Mouse (Mus musculus) splenic B cell, adult 2 months (primary cell): Measurements from ENCODE around the gene Nmral1.
"Not testable (repeated sequence)": the region's sequence is repeated elsewhere in the genome, so short reads cannot be mapped to it uniquely, and the experiment has no call there.

Source experiments
- DNase-seq: peaks from one replicate; pipeline ENCODE4 v3.0.0-alpha.2; 2011; ENCODE audit warnings: low read depth, low spot score
- H3K27me3 ChIP-seq: 2 replicates; pipeline ENCODE4 v1.6.1; 2012; ENCODE audit warnings: mild to moderate bottlenecking, low read length, moderate library complexity, mixed read lengths; ENCODE audit not compliant: control insufficient read depth, poor library complexity, insufficient read depth, severe bottlenecking
- H3K36me3 ChIP-seq: 2 replicates; pipeline ENCODE4 v1.6.1; 2012; ENCODE audit warnings: mild to moderate bottlenecking, low read length, moderate library complexity, mixed read lengths; ENCODE audit not compliant: control insufficient read depth, poor library complexity, insufficient read depth, severe bottlenecking

Nmral1 gene

DNA sequence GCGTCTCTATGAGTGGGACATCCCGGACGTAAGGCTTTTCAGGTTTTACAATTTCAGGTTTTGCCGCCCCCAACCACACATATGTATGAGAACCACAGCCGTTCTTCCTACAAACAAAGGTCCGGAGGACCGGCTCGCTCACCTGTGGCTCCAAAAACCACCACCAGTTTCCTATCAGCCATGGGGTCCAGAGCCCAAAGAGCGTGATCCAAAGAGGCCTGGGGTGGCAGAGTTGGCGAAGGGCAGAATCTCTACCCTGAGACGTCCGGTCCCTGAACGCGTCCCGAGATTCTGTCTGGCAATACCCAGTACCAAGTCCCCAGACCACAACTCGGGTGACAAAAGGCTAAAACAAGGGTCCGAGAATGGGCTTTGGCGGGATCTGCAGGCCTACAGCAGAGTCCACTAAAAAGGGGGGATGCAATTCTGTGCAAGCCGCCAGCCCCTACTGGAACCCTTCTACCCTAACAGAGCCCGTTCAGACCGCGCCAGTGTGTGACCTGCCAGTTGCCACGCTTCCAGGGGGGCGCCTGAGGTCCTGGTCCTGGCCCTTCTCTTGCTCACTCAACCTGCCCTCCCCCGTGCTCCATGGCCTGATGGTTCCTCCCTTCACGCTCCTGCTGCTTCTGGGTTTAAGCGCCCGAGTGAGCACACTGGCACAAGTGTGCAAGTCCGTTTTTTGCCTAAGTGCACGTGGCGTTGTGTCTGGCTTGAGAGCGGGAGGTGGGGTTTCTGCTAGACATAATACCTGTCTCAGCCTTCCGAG is at the start of gene Nmral1:
Gene Nmral1 (minus strand): TSS at position 604 of the 766 bp plus-strand sequence.
- DNase-seq = peak; percentile 71
- no peaks in the 10 kb centered on the region for H3K27me3 ChIP-seq
- H3K36me3 ChIP-seq = no peaks in the 10 kb centered on the region

DNA sequence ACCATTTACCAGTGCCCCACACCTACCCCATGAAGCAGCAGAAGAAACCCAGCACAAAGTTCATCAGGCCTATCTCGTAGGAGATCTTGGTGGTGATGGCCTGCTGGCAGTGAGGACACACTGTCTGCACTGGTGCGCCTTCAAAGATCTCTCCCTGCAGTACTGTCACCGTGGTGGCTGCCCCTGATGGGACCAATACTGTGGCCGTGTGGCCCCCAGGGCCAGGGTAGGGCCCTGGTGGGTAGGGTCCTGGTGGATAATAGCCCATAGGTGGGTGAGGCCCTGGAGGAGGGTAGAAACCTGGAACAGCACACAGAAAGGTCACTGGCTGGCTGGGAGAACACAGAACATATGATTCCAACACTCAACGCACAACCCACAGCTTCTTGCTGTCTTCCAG is 49.6 kb upstream of the Nmral1 start:
- DNase-seq = no peak
- H3K27me3 ChIP-seq = no peaks in the 10 kb centered on the region
- H3K36me3 ChIP-seq = peaks cover 12% of the 10 kb centered on the region

DNA sequence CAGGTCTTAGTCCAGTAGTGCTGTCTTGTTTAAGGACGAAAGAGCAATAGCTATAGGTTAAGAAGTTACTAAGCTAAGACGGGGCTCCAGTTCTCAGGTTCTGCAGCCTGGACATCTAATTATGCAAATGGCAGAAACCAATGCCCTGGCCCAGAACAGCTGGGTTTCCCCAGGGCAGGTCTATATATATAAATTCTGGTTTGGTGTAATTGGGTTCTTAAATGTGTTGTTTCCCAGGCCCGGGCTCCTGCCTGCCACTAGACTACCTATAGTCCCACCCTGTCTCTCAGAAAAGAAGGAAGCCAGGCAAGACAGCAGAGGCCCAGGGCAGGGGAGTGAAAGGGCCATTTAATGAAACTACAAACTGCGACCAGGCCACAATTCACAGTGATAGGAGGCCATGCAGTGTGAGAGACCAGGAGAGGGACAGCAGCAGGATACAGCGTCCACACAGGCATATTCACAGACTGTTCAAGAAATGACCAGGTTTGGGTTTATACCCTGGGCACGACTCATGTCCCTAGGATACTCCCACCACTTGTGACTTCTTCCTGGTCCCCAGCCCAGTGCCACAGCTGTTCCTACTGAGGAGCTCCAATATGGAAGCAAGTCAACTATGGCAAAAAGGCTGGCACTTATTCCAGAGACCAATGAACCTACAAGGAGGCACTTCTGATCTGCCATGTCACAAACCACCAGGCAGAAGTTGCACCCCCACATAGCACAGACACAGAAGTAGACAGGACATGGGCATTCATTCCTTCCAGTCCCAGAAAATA is 48.0 kb upstream of the Nmral1 start:
- no peak for DNase-seq
- no peaks in the 10 kb centered on the region for H3K27me3 ChIP-seq
- peaks cover 16% of the 10 kb centered on the region for H3K36me3 ChIP-seq

DNA sequence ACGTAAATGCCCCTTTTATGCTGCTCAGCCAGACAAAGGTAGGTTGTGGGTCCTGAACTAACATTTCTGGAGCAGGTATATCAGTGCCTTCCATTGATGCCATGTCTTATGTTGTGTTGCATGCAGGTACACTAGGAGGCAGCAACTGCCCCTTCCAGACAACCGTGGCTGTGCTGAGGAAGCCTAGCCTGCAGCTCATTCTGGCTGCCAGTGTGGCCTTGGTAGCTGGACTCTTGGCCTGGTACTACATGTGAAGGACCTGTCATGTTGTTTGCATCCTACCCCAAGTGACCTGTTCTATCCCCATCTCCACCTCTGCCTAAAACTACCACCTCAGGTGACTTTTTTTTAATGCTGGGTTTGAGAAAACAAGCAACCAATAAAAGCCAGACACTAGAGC is 46.7 kb upstream of the Nmral1 start:
- Histone ChIP-seq H3K27me3 (no peaks in the 10 kb centered on the region), H3K36me3 (peaks cover 16% of the 10 kb centered on the region)
- no peak for DNase-seq

DNA sequence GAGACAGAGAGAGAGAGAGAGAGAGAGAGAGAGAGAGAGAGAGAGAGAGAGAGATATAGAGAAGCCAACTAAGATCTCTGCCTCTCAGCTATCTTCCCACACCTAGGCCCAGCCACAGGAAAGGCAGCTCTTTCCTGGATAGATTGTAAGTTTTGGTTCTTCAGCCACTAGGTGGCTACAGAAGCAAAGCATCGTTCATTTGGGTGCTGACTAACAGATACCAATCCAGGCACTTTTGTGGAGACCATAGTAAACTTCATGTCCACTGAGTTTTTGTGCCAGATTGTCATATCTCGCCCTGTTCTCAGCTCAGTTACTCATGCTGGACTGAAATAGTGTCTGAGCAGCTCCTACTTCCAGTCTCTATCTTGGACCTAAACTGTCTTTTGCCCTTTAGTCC is 44.1 kb upstream of the Nmral1 start:
- DNase-seq = peak; percentile 62
- Histone ChIP-seq H3K36me3 (peaks cover 13% of the 10 kb centered on the region; the same call in 1 of the 2 replicates), H3K27me3 (no peaks in the 10 kb centered on the region)

DNA sequence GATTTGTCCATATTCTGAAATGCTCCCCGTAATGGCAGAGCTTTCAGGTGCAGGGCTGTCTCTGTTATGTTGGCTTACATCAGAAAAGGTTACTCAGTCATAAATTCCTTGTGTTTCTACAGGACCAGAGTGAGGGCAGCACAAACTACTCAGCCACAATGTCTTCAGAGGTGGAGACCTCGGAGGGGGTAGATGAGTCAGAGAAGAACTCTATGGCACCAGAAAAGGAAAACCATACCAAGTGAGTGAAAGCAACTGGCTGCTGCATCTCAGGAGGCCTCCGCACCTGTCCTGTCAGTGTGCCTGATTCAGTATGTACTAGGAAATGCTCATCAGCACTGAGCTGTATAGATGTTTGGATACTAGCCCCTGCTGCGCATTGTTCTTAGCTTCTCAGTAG is 43.3 kb upstream of the Nmral1 start:
- DNase-seq = no peak
- Histone ChIP-seq H3K36me3 (peaks cover 11% of the 10 kb centered on the region; the same call in 1 of the 2 replicates), H3K27me3 (no peaks in the 10 kb centered on the region)

DNA sequence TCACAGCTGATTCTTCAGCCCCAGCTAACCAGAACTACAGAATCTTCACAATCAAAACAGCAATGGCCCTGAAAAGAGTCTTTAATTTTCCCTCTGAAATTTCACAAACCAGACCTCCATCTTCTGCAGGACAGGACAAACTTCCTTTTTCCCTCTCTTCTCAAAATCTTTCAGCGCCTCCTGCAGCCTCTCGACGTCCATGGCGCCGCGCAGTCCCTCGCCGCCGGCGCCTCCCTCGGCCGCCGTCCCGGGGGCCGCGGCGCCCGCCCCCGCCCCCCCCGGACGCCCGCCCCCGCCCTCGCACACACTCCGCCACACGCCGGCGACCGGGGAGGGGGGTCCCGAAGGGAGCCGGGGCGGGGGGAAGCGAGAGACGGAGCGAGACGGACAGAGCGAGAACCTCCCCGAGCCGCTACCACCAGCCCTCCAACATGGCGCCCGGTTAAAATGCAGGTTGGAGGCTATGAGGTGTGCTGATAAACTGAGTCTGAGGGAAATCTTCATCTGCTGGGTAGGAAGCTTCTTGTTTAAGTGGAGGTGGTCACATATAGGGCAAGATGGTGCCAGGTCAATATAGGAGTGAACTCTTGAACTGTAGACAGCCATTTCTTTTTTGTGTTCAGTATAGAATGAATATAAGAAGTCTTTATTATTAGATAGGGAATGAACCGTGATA is 37.6 kb upstream of the Nmral1 start:
- peak; percentile 37 for DNase-seq
- not testable (repeated sequence) for H3K36me3 ChIP-seq, H3K27me3 ChIP-seq

DNA sequence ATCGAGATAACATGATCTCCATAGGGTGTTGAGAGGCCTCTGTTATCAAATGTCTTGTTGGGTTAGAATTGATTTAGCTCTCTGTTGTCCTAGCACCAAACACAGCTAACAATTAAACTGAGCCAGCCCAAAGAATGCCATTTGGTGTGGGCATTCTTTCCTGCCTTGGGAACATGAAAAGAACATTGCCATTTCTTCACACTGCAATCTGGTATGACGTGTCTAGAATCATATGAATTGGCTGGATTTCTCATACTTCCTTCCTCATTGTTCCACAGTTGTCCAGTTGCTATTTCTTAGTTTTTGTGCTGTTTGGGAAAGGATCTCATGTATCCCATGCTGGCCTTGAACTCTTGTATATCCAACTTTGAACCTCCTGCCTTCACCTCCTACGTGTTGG is 34.9 kb upstream of the Nmral1 start:
- H3K36me3 ChIP-seq = no peaks in the 10 kb centered on the region
- H3K27me3 ChIP-seq = no peaks in the 10 kb centered on the region
- no peak for DNase-seq

DNA sequence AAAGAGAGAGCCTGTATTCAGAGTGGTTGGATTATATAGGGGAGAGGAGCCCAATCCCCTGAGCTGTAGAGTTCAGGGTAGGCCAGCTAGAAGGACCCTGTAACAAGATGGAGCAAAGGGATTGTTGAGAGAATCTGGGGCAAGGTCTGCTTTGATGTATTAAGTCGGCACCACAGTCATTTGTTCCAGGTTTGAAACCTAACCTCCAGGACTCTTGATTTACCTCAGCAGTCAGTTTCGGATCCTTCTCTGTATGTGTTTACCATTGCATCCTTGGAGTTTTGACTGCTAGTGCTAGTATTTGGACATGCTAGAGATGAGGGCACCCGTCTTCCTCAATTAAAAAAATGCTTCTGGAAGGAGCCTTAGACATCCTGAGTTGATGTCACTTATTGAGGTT is 33.0 kb upstream of the Nmral1 start:
- H3K36me3 ChIP-seq = no peaks in the 10 kb centered on the region
- H3K27me3 ChIP-seq = no peaks in the 10 kb centered on the region
- no peak for DNase-seq

DNA sequence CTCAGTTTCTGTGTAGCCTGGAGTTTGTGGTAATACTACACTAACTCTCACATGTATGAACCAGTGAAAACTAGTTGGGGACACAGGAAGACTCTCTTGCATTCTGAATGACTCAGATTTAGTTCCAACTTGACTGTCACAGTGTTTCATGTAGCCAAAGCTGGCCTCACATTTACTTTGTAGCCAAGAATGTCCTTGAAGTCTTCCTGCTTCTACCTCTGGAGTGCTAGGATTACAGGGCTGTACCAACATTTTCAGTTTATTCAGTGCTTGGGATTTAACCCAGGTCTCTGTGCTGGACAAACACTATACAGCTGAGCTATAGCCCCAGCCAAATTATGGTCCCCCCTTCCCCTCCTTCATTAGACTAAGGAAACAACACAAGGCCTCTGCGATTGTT is 23.0 kb upstream of the Nmral1 start:
- Histone ChIP-seq H3K27me3 (no peaks in the 10 kb centered on the region), H3K36me3 (no peaks in the 10 kb centered on the region)

DNA sequence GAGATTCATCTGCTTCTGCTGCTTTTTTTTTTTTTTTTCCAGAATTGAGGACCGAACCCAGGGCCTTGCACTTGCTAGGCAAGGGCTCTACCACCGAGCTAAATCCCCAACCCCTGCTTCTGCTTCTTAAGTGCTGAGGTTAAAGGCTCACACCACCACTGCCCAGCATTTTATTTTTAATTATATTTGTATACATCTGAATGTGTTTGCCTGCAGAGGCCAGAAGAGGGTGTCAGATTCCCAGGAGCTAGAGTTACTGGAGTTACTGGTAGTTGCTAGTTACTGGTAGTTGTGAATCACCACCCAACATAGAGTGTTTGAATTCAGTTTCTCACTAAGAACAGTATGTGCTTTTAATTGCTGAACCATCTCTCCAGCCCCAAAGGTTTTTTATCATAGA is 20.8 kb upstream of the Nmral1 start:
- Histone ChIP-seq H3K36me3 (no peaks in the 10 kb centered on the region), H3K27me3 (no peaks in the 10 kb centered on the region)
- DNase-seq = no peak

More for the DNA sequence above, 23.0 kb upstream of the Nmral1 start:
- no peak for DNase-seq

DNA sequence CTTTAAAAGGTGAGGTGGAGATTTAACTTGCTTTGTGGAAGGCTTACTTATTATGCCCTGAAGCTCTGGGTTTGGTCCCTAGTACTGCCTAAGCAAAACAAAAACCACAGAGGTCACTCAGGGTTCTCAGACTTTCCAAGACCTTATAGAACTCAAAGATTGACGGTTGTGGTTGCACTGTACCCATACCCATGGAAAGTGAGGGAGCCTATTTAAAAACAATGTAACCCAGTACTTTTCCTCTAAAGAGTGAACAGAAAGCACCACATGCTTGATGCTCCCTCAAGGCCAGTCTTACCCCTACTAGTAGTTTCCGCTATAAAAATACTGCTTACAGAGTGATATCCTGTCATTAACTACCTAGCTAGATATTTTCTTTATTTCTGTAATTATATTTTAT is 17.1 kb upstream of the Nmral1 start:
- H3K36me3 ChIP-seq = no peaks in the 10 kb centered on the region
- no peak for DNase-seq

DNA sequence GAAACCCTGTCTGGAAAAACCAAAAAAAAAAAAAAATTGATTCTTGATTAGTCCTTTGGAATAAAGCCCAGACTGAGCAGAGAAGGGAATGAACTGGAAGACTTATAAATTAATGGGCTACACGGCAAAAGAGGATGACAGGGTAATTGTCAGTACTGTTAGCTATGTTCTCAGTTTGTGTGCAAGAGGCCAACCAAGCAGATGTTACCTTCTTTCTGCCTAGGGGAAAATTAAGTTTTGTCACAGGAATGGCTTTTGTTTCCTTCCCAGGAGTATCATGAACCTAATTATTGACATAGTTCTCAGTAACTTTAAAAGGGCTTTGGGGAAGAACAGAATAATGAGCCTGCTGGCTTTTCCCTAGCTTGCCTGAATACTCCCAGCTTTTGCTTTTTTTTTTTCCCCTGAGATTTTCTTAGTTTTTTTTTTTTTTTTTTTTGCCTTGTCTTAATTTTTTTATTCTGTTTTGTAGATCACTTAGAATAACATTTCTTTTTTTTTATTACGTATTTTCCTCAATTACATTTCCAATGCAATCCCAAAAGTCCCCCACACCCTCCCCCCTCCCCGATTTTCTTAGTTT is 11.7 kb upstream of the Nmral1 start:
- no peaks in the 10 kb centered on the region for H3K36me3 ChIP-seq
- H3K27me3 ChIP-seq = no peaks in the 10 kb centered on the region
- no peak for DNase-seq

More for the DNA sequence above, 17.1 kb upstream of the Nmral1 start:
- H3K27me3 ChIP-seq = no peaks in the 10 kb centered on the region

DNA sequence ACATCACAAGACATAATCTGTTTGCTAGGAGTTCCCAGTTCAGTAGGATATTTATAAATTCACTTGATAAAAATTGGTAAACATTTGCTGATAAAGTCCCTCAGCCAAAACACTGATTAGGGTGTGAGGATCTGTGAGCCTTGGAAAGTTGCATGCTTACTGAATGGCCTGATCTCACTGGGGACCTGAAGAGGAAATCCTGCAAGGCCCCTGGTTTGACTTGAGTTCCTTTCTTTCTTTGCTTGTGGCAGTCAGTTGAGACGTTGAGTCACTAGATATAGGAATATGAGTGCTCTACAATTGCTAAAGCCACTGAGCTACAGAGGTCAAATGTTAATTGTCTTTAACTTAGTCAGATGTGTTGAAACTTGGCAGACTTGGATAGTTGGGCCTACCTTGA is 8.8 kb upstream of the Nmral1 start:
- Histone ChIP-seq H3K27me3 (no peaks in the 10 kb centered on the region), H3K36me3 (no peaks in the 10 kb centered on the region)
- peak; percentile 24 for DNase-seq

DNA sequence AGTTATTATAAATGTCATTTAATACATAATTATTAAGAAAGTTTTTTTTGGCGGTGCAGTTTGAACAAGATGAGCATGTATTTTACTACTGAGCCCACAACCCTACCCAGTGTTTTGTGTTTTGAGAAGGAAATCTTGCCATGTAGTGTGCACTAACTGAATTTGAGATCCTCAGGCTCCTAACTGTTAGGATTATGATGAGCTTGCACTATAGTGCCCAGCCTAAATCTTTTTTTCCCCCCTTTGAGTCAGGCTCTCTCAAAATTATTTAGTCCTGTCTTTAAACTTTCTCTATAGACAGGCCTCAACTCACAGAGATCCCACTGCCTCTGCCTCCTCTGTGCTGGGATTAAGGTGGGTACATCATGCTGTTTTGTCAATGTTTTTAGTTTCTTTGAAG is 8.4 kb upstream of the Nmral1 start:
- Histone ChIP-seq H3K36me3 (no peaks in the 10 kb centered on the region), H3K27me3 (no peaks in the 10 kb centered on the region)
- DNase-seq = no peak
